Mouse (Mus musculus) MEL (cell line): ENCODE measurements at regions not wholly inside any gene's neighbourhood (a gene's known extent, or its start where the extent isn't known, plus 50 kb on each side); places are given as distances from the start of the nearest gene placed in this dataset.

Source experiments
- DNase-seq: peaks from one replicate; pipeline ENCODE4 v3.0.0; 2011; ENCODE audit warnings: low read depth, low spot score
- H3K27ac ChIP-seq: 2 replicates; pipeline ENCODE4 v1.5.1; 2012; ENCODE audit warnings: low read depth, mild to moderate bottlenecking, control low read depth, low read length, moderate library complexity; ENCODE audit not compliant: control insufficient read depth
- H3K27me3 ChIP-seq, 2 experiments: fragments of 150-350 bp in 1 of 2; sonication (generic) in 1 of 2; 2 replicates each; pipeline ENCODE4 v1.6.1; 2012; ENCODE audit warnings: low read length in 2 of 2, mild to moderate bottlenecking in 2 of 2, improper control_type of control experiment in 1 of 2, moderate library complexity in 1 of 2; ENCODE audit not compliant: insufficient read depth in 2 of 2, control insufficient read depth in 1 of 2
- H3K36me3 ChIP-seq, 2 experiments: 2 replicates each; pipeline ENCODE4 v1.6.1; 2012 to 2014; ENCODE audit warnings: low read length in 2 of 2, improper control_type of control experiment in 1 of 2, inconsistent platforms in 1 of 2, mild to moderate bottlenecking in 1 of 2; ENCODE audit not compliant: insufficient read depth in 2 of 2, control insufficient read depth in 1 of 2
- H3K4me1 ChIP-seq, 2 experiments: fragments of 150-350 bp in 1 of 2; sonication (generic) in 1 of 2; 2 replicates each; pipeline ENCODE4 v1.6.1; 2012; ENCODE audit warnings: low read length in 2 of 2, improper control_type of control experiment in 1 of 2, mild to moderate bottlenecking in 1 of 2; ENCODE audit not compliant: insufficient read depth in 2 of 2, control insufficient read depth in 1 of 2
- H3K4me3 ChIP-seq, 2 experiments: fragments of 150-350 bp in 1 of 2; sonication (generic) in 1 of 2; 2 replicates each; pipeline ENCODE4 v1.5.1; 2012; ENCODE audit warnings: low read depth in 2 of 2, low read length in 2 of 2, mild to moderate bottlenecking in 2 of 2, moderate library complexity in 2 of 2, control low read depth in 1 of 2, improper control_type of control experiment in 1 of 2; ENCODE audit not compliant: control insufficient read depth in 1 of 2, insufficient read depth in 1 of 2
- H3K79me2 ChIP-seq: 2 replicates; pipeline ENCODE4 v1.6.1; 2012; ENCODE audit warnings: mild to moderate bottlenecking, low read length, moderate library complexity; ENCODE audit not compliant: control insufficient read depth, poor library complexity, insufficient read depth
- H3K9ac ChIP-seq: 2 replicates; pipeline ENCODE4 v1.6.1; 2012; ENCODE audit warnings: low read depth, mild to moderate bottlenecking, control low read depth, low read length, moderate library complexity; ENCODE audit not compliant: control insufficient read depth, poor library complexity, severe bottlenecking
- H3K9me3 ChIP-seq: fragments of 150-350 bp; sonication (generic); replicated peaks from 2 replicates; pipeline ENCODE4 v1.6.1; 2012; ENCODE audit warnings: mild to moderate bottlenecking, low read length, improper control_type of control experiment, moderate library complexity; ENCODE audit not compliant: insufficient read depth
- BHLHE40 ChIP-seq: IDR thresholded peaks from 2 replicates; pipeline ENCODE4 v1.6.1; 2012; ENCODE audit warnings: low read depth, mild to moderate bottlenecking, inconsistent platforms, low read length, improper control_type of control experiment, borderline replicate concordance
- CHD1 ChIP-seq: IDR thresholded peaks from 2 replicates; pipeline ENCODE4 v1.6.1; 2012; ENCODE audit warnings: low read depth, mild to moderate bottlenecking, inconsistent platforms, low read length, improper control_type of control experiment
- CTCF ChIP-seq, 3 experiments: IDR thresholded peaks in 2 of 3; conservative IDR thresholded peaks in 1 of 3; 2 replicates each; pipeline ENCODE4 v1.5.1; 2011 to 2012; ENCODE audit warnings: low read length in 3 of 3, low read depth in 2 of 3, mild to moderate bottlenecking in 2 of 3, improper control_type of control experiment in 1 of 3, inconsistent platforms in 1 of 3, mixed read lengths in 1 of 3, moderate library complexity in 1 of 3; ENCODE audit not compliant: control insufficient read depth in 1 of 3, insufficient read depth in 1 of 3, poor library complexity in 1 of 3, severe bottlenecking in 1 of 3
- E2F4 ChIP-seq: IDR thresholded peaks from 2 replicates; pipeline ENCODE4 v1.6.1; 2011; ENCODE audit warnings: low read depth, low read length, improper control_type of control experiment, borderline replicate concordance
- ELF1 ChIP-seq: IDR thresholded peaks from 2 replicates; pipeline ENCODE4 v1.6.1; 2014; ENCODE audit warnings: low read depth, mild to moderate bottlenecking, inconsistent platforms, low read length, improper control_type of control experiment, moderate library complexity
- GATA1 ChIP-seq: IDR thresholded peaks from 2 replicates; pipeline ENCODE4 v1.6.1; 2011; ENCODE audit warnings: low read depth, low read length, improper control_type of control experiment
- JUND ChIP-seq: IDR thresholded peaks from 2 replicates; pipeline ENCODE4 v1.6.1; 2011; ENCODE audit warnings: low read depth, mild to moderate bottlenecking, improper control_type of control experiment, low read length
- KAT2A ChIP-seq: conservative IDR thresholded peaks from 2 replicates; pipeline ENCODE4 v1.6.1; 2012; ENCODE audit warnings: low read depth, low read length, improper control_type of control experiment, inconsistent platforms
- MAFK ChIP-seq: IDR thresholded peaks from 2 replicates; pipeline ENCODE4 v1.6.1; 2011; ENCODE audit warnings: low read depth, mild to moderate bottlenecking, low read length, improper control_type of control experiment, borderline replicate concordance
- MEF2A ChIP-seq: IDR thresholded peaks from 2 replicates; pipeline ENCODE4 v1.6.1; 2014; ENCODE audit warnings: low read depth, mild to moderate bottlenecking, inconsistent platforms, low read length, improper control_type of control experiment; ENCODE audit not compliant: poor library complexity, insufficient replicate concordance, severe bottlenecking; ENCODE audit errors: extremely low read depth
- MYC ChIP-seq: IDR thresholded peaks from 2 replicates; pipeline ENCODE4 v1.6.1; 2011; ENCODE audit warnings: low read depth, mild to moderate bottlenecking, low read length, improper control_type of control experiment, moderate library complexity
- NELFE ChIP-seq: IDR thresholded peaks from 2 replicates; pipeline ENCODE4 v1.6.1; 2011; ENCODE audit warnings: low read depth, low read length, improper control_type of control experiment
- POLR2A ChIP-seq, 2 experiments: IDR thresholded peaks; 2 replicates each; pipeline ENCODE4 v1.6.1; 2011 to 2012; ENCODE audit warnings: low read length in 2 of 2, mild to moderate bottlenecking in 2 of 2, control low read depth in 1 of 2, improper control_type of control experiment in 1 of 2, low read depth in 1 of 2, moderate library complexity in 1 of 2; ENCODE audit not compliant: control insufficient read depth in 1 of 2, insufficient read depth in 1 of 2, poor library complexity in 1 of 2
- POLR2AphosphoS5 ChIP-seq: IDR thresholded peaks from 2 replicates; pipeline ENCODE4 v1.6.1; 2012; ENCODE audit warnings: low read depth, borderline replicate concordance, mild to moderate bottlenecking, inconsistent platforms, low read length, moderate library complexity, mixed read lengths
- SIN3A ChIP-seq: IDR thresholded peaks from 2 replicates; pipeline ENCODE4 v1.6.1; 2012; ENCODE audit warnings: low read length, improper control_type of control experiment, inconsistent platforms
- SMC3 ChIP-seq: IDR thresholded peaks from 2 replicates; pipeline ENCODE4 v1.6.1; 2011; ENCODE audit warnings: low read depth, low read length, improper control_type of control experiment
- TAL1 ChIP-seq: IDR thresholded peaks from 2 replicates; pipeline ENCODE4 v1.6.1; 2012; ENCODE audit warnings: mild to moderate bottlenecking, inconsistent platforms, low read length, moderate library complexity, mixed read lengths
- TBP ChIP-seq: IDR thresholded peaks from 2 replicates; pipeline ENCODE4 v1.8.0; 2011; ENCODE audit warnings: low read depth, low read length, improper control_type of control experiment
- TCF12 ChIP-seq: IDR thresholded peaks from 2 replicates; pipeline ENCODE4 v1.6.1; 2014; ENCODE audit warnings: low read depth, mild to moderate bottlenecking, inconsistent platforms, low read length, improper control_type of control experiment, moderate library complexity
- USF1 ChIP-seq: IDR thresholded peaks from 2 replicates; pipeline ENCODE4 v1.6.1; 2014; ENCODE audit warnings: low read depth, mild to moderate bottlenecking, inconsistent platforms, low read length, improper control_type of control experiment, moderate library complexity
- USF2 ChIP-seq, 2 experiments: IDR thresholded peaks; 2 replicates each; pipeline ENCODE4 v1.6.1; 2011 to 2012; ENCODE audit warnings: improper control_type of control experiment in 2 of 2, low read length in 2 of 2, borderline replicate concordance in 1 of 2, inconsistent platforms in 1 of 2, low read depth in 1 of 2, mild to moderate bottlenecking in 1 of 2; ENCODE audit not compliant: insufficient read depth in 1 of 2
- ZKSCAN1 ChIP-seq: IDR thresholded peaks from 2 replicates; pipeline ENCODE4 v1.6.1; 2012; ENCODE audit warnings: low read depth, mild to moderate bottlenecking, inconsistent platforms, low read length, improper control_type of control experiment, moderate library complexity
- ZMIZ1 ChIP-seq: IDR thresholded peaks from 2 replicates; pipeline ENCODE4 v1.6.1; 2012; ENCODE audit warnings: low read depth, mild to moderate bottlenecking, inconsistent platforms, low read length, improper control_type of control experiment, moderate library complexity

DNA sequence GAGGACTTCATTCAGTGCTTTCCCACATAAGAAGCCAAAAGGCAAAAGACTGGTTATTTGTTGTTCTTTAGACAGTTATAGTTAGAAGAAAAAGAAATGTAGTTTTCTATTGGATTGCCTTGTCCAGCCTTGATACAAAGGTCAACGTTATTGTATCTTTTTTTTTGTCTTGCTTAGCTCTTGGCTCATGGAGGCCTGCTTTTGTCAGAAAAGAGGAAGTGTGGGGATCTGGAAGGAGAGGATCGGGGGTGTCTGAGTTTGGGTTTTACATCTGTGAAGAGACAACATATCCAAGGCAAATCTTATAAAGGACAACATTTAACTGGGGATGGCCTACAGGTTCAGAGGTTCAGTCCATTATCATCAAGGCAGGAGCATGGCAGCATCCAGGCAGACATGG lies 185.3 kb downstream of the Atxn7l3b start:
- Histone ChIP-seq H3K4me3 (no peak overlapping the region), H3K9me3 (no peaks in the 10 kb centered on the region), H3K27me3 (no peaks in the 10 kb centered on the region)
- peak; percentile 16 for DNase-seq
- TF ChIP-seq GATA1 (no peak), POLR2A (IDR thresholded peaks at IDR 0.05; ENCODE audit: control insufficient read depth in 1 of 2, insufficient read depth in 1 of 2, low read depth in 1 of 2, low read length in 2 of 2, poor library complexity in 1 of 2) (no peak), NELFE (no peak), POLR2AphosphoS5 (no peak), TBP (no peak), CHD1 (no peak), MEF2A (no peak), MAFK (no peak), ZMIZ1 (no peak), CTCF (IDR thresholded peaks at IDR 0.05 in 2 of 3, conservative IDR thresholded peaks at IDR 0.05 in 1 of 3; ENCODE audit: control insufficient read depth in 1 of 3, insufficient read depth in 1 of 3, low read depth in 2 of 3, low read length in 3 of 3, poor library complexity in 1 of 3, severe bottlenecking in 1 of 3) (no peak), TAL1 (no peak), E2F4 (no peak), BHLHE40 (no peak), KAT2A (no peak), USF2 (IDR thresholded peaks at IDR 0.05; ENCODE audit: borderline replicate concordance in 1 of 2, insufficient read depth in 1 of 2, low read depth in 1 of 2, low read length in 2 of 2) (no peak), SIN3A (no peak), SMC3 (no peak)
- TF ChIP-seq, all 39 proteins: peak for 0
- no peak overlapping the region for H3K27ac ChIP-seq
- no peaks in the 10 kb centered on the region for H3K79me2 ChIP-seq
- no peaks in the 10 kb centered on the region for H3K4me1 ChIP-seq
- H3K36me3 ChIP-seq, result no peaks in the 10 kb centered on the region
- H3K9ac ChIP-seq, result no peak overlapping the region

DNA sequence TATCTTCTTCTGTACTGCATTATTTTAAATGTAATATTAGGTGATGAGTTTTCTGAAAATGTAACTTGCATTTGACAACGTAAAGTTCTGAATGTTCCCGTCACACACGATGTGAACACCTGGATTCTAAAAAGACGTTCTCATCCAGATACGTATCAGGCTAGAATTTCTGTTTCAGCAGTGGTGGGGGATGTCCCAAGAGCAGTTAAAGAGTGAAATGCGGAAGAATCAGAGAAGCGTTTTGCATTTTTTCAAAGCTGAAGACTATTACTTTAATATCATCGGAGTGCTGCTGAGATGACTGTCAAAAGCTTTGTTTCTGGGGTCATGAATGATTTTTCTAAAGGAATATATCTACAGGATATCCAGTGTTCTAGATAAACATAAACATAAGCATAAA lies 186.7 kb downstream of the Atxn7l3b start:
- no peak for DNase-seq
- Histone ChIP-seq H3K9me3 (no peaks in the 10 kb centered on the region), H3K27me3 (no peaks in the 10 kb centered on the region), H3K4me3 (no peak overlapping the region), H3K36me3 (no peaks in the 10 kb centered on the region), H3K79me2 (no peaks in the 10 kb centered on the region), H3K4me1 (no peaks in the 10 kb centered on the region), H3K9ac (no peak overlapping the region), H3K27ac (no peak overlapping the region)
- TF ChIP-seq BHLHE40 (no peak), NELFE (no peak), USF1 (no peak), ZMIZ1 (no peak), USF2 (IDR thresholded peaks at IDR 0.05; ENCODE audit: borderline replicate concordance in 1 of 2, insufficient read depth in 1 of 2, low read depth in 1 of 2, low read length in 2 of 2) (no peak), TAL1 (no peak), ELF1 (no peak), TCF12 (no peak), MYC (no peak), JUND (no peak), ZKSCAN1 (no peak)
